Comparison of ENCODE assay signal across 11 mouse cellular contexts in genomic region chr13:12559044-12559443, GRCm38 (mm10).
"Had no signal": no experiment of that assay in that cellular context is flagged by ENCODE, and none has a peak within 500 bp of the region (broad histone marks: within the 10 kb centered on the region; RNA-seq: fewer than 3 reads in every experiment).

No protein-coding gene starts in this region.

- H3K4me2 ChIP-seq: intestine, embryonic 15.5 days; limb, embryonic 12.5 days; midbrain, embryonic 15.5 days; neural tube, embryonic 12.5 days had no signal

- H3K27ac ChIP-seq: intestine, embryonic 15.5 days; limb, embryonic 12.5 days; liver, embryonic 14.5 days; macrophage; midbrain, embryonic 15.5 days; neural tube, embryonic 12.5 days had no signal

- H3K9ac ChIP-seq: intestine, embryonic 15.5 days; limb, embryonic 12.5 days; liver, embryonic 14.5 days; midbrain, embryonic 15.5 days; neural tube, embryonic 12.5 days had no signal

- ATAC-seq: intestine, embryonic 15.5 days; midbrain, embryonic 15.5 days had no signal

- H3K9me3 ChIP-seq: intestine, embryonic 15.5 days; limb, embryonic 12.5 days; midbrain, embryonic 15.5 days; neural tube, embryonic 12.5 days had no signal

- H3K4me1 ChIP-seq: intestine, embryonic 15.5 days; limb, embryonic 12.5 days; midbrain, embryonic 15.5 days; neural tube, embryonic 12.5 days had no signal

- H3K36me3 ChIP-seq: intestine, embryonic 15.5 days; limb, embryonic 12.5 days; midbrain, embryonic 15.5 days; neural tube, embryonic 12.5 days had no signal

- DNase-seq: kidney, adult 18-20 months; kidney, postnatal 25 days; layer of hippocampus, adult 9-11 months; lung, postnatal 10 days; thymus, postnatal 4 days had no signal

- H3K27me3 ChIP-seq: intestine, embryonic 15.5 days; limb, embryonic 12.5 days; neural tube, embryonic 12.5 days had no signal

- H3K4me3 ChIP-seq: intestine, embryonic 15.5 days; limb, embryonic 12.5 days; midbrain, embryonic 15.5 days; neural tube, embryonic 12.5 days had no signal
